Mouse (Mus musculus) bone marrow, adult 2 months (tissue): ENCODE measurements around the gene Cbx7.

ENCODE experiments used
- CTCF ChIP-seq: fragments of 200-500 bp; IDR thresholded peaks from 2 replicates; pipeline ENCODE4 v1.5.1; 2011; ENCODE audit warnings: low read length, control low read depth; ENCODE audit not compliant: control insufficient read depth, insufficient read depth
- POLR2A ChIP-seq: fragments of 200-500 bp; IDR thresholded peaks from 2 replicates; pipeline ENCODE4 v1.6.1; 2011; ENCODE audit warnings: low read depth, mild to moderate bottlenecking, control low read depth, low read length, borderline replicate concordance; ENCODE audit not compliant: control insufficient read depth

GRCm38 (mm10) chr15:79867260-79868002 lies 103.5 kb downstream of the Cbx7 start:
- TF ChIP-seq CTCF: no peak
- no peak for TF ChIP-seq POLR2A
